Mouse (Mus musculus) liver, embryonic 14 days (tissue): Measurements from ENCODE around the gene Clybl. TPM values are rescaled to one million over a fixed set of nuclear protein-coding genes. Genes with fewer than 3 reads are reported as not detected.

ENCODE experiments used
- polyA plus RNA-seq: library from polyadenylated mRNA; depleted of rRNA; stranded (reverse); fragments of >200 nt; gene quantifications from 2 replicates; pipeline ENCODE4 v1.2.3, GENCODE M21; 2012; rRNA removed

Clybl gene
- polyA plus RNA-seq: 14.0 and 17.4 TPM in 2 replicates

GRCm38 (mm10) chr14:122181078-122181814 is at the start of gene Clybl:
TSS of gene Clybl (plus strand) at chr14:122181704.

GRCm38 (mm10) chr14:122450496-122451382 is 269.2 kb downstream of the Clybl start, which contains the start of gene Gm5089:
TSS of gene Gm5089 (minus strand) at chr14:122451115.

Other genes starting within 250 kb of the Clybl start
- 0.48 and 0.81 TPM in 2 replicates for gene Gpr183, start 216.5 kb upstream of the Clybl start, polyA plus RNA-seq
- not detected in 2 replicates for gene Timm8a2, start 147.0 kb upstream of the Clybl start, polyA plus RNA-seq
- 24.8 and 30.3 TPM in 2 replicates for gene Tm9sf2, start 74.7 kb upstream of the Clybl start, polyA plus RNA-seq